Mouse (Mus musculus): ENCODE data around the gene Sez6l2.

GRCm38 (mm10) chr7:127016081-127016480 lies 65.7 kb downstream of the Sez6l2 start:
- no peak for TF ChIP-seq CTCF (IDR thresholded peaks at IDR 0.05; ENCODE audit: borderline replicate concordance, insufficient read depth, low read length)
- no peak; the same call in 1 of the 2 replicates for TF ChIP-seq POLR2A (IDR thresholded peaks at IDR 0.05; ENCODE audit: low read depth, low read length)

Measured in embryonic fibroblast, embryonic 13.5 days (primary cell).